Mouse (Mus musculus) frontal cortex, postnatal 10 days (tissue): ENCODE data around the gene Arl16.
A peak's percentile ranks its signal among the peaks of the same experiment; 100 is the strongest.

Experiments used
- DNase-seq, 2 experiments: peaks; one replicate each; pipeline ENCODE4 v3.0.0; 2022; ENCODE audit warnings: low spot score in 2 of 2, mixed read lengths in 1 of 2

Gene Arl16

GRCm38 (mm10) chr11:120492024-120492877 lies 24.8 kb upstream of the Arl16 start:
- no peak for DNase-seq

DNA sequence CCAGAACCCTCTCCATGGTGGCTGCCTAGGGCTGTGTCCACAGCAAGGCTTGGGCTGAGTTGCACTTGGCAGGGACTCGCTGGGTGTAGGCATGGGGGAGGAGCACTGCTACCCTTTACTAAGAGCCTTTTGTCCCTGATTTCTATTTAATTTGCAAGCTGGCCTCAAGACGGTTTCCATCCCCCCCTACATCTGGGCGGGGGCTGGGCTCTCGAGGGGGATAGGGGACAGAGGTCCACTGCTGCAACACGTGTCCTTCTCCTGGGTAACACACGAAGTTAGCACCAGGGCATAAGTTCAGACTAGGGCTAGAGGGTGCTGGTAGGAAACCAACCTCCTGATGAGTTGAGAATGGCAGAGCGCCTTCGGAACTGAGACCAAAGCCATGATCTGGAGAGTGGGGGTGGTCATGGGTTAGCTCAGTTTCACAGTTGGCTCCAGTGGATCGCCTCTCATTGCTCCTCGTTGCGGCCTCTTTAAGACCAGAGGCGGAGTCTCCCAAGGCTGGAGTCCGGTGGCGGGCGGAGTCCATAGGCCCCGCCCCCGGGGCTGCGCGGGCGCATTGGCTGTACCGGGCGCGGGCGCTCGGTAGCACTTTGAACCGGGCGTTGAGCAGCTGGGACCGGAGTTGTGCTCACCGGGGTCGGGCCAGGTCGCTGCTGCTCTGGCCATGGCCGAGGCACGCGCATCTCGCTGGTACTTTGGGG lies 24.1 kb upstream of the Arl16 start, which contains the start of gene Slc25a10:
TSS of gene Slc25a10 (plus strand) at position 524 of the 707 bp plus-strand sequence.
- DNase-seq = peak; percentile 80 to 85

GRCm38 (mm10) chr11:120490291-120491046 lies 23.1 kb upstream of the Arl16 start:
- DNase-seq = no peak

- peak; percentile 49 to 54 for DNase-seq
Observed at GRCm38 (mm10) chr11:120489054-120489761, 21.8 kb upstream of the Arl16 start.

- no peak for DNase-seq
Observed at GRCm38 (mm10) chr11:120488516-120488915, 21.1 kb upstream of the Arl16 start.

DNA sequence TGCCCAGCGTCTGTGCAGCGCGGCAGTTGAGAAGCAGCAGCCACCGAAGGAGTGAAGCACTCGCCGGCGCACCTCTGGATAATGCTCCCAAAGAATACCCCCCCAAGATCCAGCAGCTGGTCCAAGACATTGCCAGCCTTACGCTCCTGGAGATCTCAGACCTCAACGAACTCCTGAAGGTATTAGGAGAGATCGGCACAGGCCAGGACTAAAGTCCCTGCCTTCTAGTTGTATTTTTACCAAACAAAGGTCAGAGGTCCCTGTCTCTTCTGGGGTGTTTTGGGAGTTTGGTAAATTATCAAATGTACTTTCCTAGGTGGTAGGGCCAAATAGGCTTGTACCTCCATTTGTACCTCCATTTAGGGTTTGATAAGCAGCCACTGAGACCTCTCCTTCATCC lies 17.8 kb upstream of the Arl16 start:
- DNase-seq = no peak

GRCm38 (mm10) chr11:120484265-120484981 lies 17.0 kb upstream of the Arl16 start, which contains the start of gene Mrpl12:
TSS of gene Mrpl12 (plus strand) at chr11:120484613.
- peak; percentile 83 to 89 for DNase-seq

GRCm38 (mm10) chr11:120483448-120483934 lies 16.1 kb upstream of the Arl16 start:
- no peak for DNase-seq

DNA sequence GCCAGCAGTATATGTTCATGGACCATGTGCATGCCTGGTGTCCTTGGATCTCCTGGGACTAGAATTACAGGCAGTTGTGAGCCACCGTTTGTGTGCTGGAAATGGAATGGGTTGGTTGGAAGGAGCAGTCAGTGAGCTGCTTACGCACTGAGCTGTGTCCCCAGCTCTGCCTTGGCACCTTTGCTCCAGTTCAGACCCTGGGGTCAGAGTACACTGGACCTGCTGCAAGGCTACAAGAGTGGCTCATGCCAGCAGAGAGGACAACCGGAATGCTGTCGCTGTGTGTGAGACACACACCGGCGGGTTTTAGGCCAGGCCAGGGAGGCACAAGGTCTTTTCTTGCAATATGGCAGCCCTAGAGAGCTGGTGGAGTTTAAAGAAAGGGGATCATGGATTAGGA lies 4.6 kb upstream of the Arl16 start:
- DNase-seq = no peak

- DNase-seq = no peak
Observed at GRCm38 (mm10) chr11:120467736-120468092, 307 bp upstream of the Arl16 start.

DNA sequence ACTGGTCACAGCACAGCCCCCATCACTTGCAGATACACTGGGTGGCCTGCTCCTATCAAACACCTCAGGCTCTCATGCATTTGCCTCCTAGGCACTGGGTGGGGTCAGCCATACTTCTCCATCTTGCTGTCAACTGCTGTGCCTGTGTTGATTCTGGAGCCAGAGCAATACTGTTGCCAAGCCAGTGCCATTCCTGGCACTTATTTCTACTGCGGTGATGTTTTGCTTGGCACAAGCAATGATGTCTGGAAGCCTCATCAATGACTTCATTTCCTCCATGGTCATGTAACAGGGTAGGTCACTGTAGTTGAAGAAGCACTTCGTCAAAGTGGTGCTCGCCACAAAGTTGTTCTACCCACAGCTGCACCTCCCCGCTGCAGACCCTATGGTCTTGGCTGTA lies 1.9 kb downstream of the Arl16 start:
- DNase-seq = no peak

DNA sequence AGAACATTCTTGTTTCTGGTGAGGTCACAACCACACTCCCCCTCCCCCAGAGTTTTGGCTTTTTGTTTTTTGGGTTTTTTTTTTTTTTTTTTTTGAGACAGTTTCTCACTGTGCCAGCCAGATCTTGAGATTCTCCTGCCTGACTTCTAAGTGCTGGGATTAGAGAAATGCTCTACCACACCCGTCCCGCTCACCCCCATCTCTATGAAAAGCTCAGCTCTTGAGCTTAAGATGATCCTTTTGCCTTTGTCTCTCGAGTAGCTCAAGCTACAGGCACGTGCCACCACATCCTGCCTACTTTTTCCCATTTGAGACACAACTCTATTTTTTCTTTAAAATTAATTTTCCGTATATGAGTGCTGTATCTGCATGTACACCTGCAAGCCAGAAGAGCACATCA lies 3.0 kb downstream of the Arl16 start:
- DNase-seq = no peak

- no peak for DNase-seq
Observed at GRCm38 (mm10) chr11:120463536-120463935, 3.9 kb downstream of the Arl16 start.

DNA sequence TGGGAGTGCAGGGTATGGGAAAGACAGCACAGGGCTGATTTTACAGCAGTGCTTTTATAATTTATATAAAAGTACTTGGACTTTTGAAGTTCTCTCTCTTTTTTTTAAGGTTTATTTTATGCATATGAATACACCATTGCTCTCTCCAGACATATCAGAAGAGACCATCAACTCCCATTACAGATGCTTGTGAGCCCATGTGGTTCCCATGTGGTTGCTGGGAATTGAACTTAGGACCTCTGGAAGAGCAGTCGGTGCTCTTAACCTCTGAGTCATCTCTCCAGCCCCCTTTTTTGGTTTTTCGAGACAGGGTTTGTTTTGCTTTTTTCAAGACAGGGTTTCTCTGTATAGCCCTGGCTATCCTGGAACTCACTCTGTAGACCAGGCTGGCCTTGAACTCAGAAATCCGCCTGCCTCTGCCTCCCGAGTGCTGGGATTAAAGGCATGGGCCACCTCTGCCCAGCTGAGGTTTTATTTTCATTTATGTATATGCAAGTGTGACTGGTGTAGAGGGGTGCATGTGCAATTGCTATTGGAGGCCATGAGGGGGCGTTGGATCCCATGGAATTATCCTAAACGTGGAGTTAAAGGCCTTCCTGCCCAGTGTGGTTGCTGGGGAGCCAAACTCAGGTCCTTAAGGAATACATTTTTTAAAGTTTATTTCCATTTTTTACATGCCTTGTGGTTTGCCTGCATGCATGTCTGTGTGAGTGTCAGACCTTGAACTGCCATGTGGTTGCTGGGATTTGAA lies 8.4 kb downstream of the Arl16 start:
- DNase-seq = no peak

GRCm38 (mm10) chr11:120457772-120458751 lies 9.3 kb downstream of the Arl16 start, which contains the start of the genes Oxld1 and Ccdc137:
TSS of gene Oxld1 (minus strand) at chr11:120458068.
TSS of gene Ccdc137 (plus strand) at chr11:120458115.
- DNase-seq = peak; percentile 39 to 75

DNA sequence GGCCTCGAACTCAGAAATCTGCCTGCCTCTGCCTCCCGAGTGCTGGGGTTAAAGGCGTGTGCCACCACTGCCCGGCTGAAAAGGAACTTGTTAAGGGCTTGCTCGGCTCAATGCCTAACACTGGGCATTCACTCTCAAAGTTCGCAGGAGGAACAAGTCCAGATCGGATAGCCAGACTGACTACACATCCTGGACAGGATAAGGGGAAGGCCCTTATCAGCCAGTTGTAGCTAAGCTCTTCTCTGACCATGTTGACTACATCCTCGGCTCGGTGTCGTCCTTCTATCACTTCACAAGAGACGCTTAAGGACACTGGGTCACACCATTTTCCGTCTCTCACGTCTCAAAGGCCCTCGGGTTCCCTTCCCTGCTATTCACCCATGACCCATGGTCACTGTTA lies 10.0 kb downstream of the Arl16 start:
- no peak for DNase-seq

GRCm38 (mm10) chr11:120455413-120455812 lies 12.0 kb downstream of the Arl16 start:
- no peak for DNase-seq

GRCm38 (mm10) chr11:120454965-120455364 lies 12.4 kb downstream of the Arl16 start:
- no peak for DNase-seq

DNA sequence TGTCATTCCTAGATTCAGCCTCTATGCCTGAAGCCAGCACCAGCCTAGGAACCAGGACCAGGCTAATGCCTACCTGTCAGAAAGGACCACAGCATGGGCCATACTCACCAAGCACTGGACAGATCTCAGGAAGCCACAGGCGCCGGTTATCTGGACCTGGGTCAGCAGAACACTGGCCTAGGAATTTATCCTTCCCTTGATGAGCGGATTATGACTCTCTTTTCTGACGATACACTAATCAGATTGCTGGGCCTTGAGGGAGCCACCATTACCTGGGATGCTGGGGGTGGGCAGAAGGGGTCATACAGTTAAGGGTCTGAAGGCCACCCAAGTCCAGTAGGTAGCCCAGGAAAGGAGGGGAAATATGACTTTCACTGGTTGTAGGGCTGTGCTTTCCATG lies 14.1 kb downstream of the Arl16 start, which contains the start of gene Pde6g:
TSS of gene Pde6g (minus strand) at position 195 of the 400 bp plus-strand sequence.
- DNase-seq = no peak
